Mouse (Mus musculus) embryonic facial prominence, embryonic 11.5 days (tissue): ENCODE data around the gene Nlrp3. TPM values are rescaled to one million over a fixed set of nuclear protein-coding genes. Genes with fewer than 3 reads are reported as not detected.

Experiments
- ATAC-seq: fragments of 200-750 bp; cut with Nextera tagmentation; replicated peaks from 2 replicates; pipeline ENCODE4 v1.8.0; 2017; ENCODE audit warnings: low read depth; ENCODE audit not compliant: insufficient number of reproducible peaks, low FRiP score, low TSS enrichment
- DNase-seq: peaks from one replicate; pipeline ENCODE4 v3.0.0-alpha.2; 2015; ENCODE audit warnings: low spot score
- H3K27ac ChIP-seq: fragments of 300-500 bp; sonication (generic); replicated peaks from 2 replicates; pipeline ENCODE4 v1.5.1; 2014; ENCODE audit warnings: mild to moderate bottlenecking, low read depth, low read length, control low read depth
- H3K27me3 ChIP-seq: fragments of 300-500 bp; sonication (generic); 2 replicates; pipeline ENCODE4 v1.6.1; 2014; ENCODE audit warnings: mild to moderate bottlenecking, low read length, moderate library complexity, mixed read lengths; ENCODE audit not compliant: control insufficient read depth, insufficient read depth
- H3K36me3 ChIP-seq: fragments of 300-500 bp; sonication (generic); replicated peaks from 2 replicates; pipeline ENCODE4 v1.6.1; 2014; ENCODE audit warnings: low read depth, mild to moderate bottlenecking, low read length, moderate library complexity, mixed read lengths; ENCODE audit not compliant: control insufficient read depth, insufficient read depth
- H3K4me1 ChIP-seq: fragments of 300-500 bp; sonication (generic); 2 replicates; pipeline ENCODE4 v1.6.1; 2014; ENCODE audit warnings: low read length, mixed read lengths; ENCODE audit not compliant: control insufficient read depth, insufficient read depth
- H3K4me2 ChIP-seq: fragments of 300-500 bp; sonication (generic); 2 replicates; pipeline ENCODE4 v1.6.1; 2014; ENCODE audit warnings: low read depth, mild to moderate bottlenecking, control low read depth, low read length, moderate library complexity
- H3K4me3 ChIP-seq: fragments of 300-500 bp; sonication (generic); 2 replicates; pipeline ENCODE4 v1.5.1; 2014; ENCODE audit warnings: low read depth, low read length, control low read depth
- H3K9ac ChIP-seq: fragments of 300-500 bp; sonication (generic); replicated peaks from 2 replicates; pipeline ENCODE4 v1.6.1; 2014; ENCODE audit warnings: mild to moderate bottlenecking, control low read depth, low read length
- H3K9me3 ChIP-seq: fragments of 300-500 bp; sonication (generic); replicated peaks from 2 replicates; pipeline ENCODE4 v1.6.1; 2016; ENCODE audit warnings: mild to moderate bottlenecking, low read length, inconsistent platforms, mixed read lengths; ENCODE audit not compliant: control insufficient read depth
- WGBS: fragments of 180-500 bp; shearing (Covaris S2); extraction: QIAGEN DNeasy Blood & Tissue Kit; methylation state at CpG from one replicate; pipeline ENCODE4 v1.1.7; 2014; 5-methylcytosine and 5-hydroxymethylcytosine counted together
- polyA plus RNA-seq: library from polyadenylated mRNA; unstranded; fragments of >200 nt; fragmentation: Nextera tagmentation; extraction: Ambion mirVana; gene quantifications from 2 replicates; pipeline ENCODE4 v1.2.1, GENCODE M21; 2014

Gene Nlrp3
- polyA plus RNA-seq = 0.11 and 0.13 TPM in 2 replicates

DNA sequence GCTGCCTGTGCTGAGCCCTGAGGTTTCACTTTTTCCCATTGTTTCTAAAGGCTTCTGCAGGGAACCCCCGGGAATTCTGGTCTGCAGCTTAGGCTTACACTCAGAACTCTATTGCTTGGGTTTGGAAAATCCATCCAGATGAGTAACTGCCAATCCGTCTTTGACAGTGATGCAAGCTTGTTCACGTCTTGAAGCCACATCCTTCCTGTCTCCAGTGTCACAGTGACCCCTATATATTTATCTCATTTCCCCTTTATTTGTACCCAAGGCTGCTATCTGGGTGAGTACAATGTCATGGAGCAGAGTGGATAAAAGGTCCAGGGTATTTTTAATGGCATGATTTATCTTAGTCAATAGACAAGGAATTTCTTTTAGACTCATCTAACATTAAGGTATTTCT is at the start of gene Nlrp3:
Gene Nlrp3 (plus strand): TSS at position 245 of the 400 bp plus-strand sequence.
- Histone ChIP-seq H3K4me3 (no peak within 1 kb of the TSS), H3K27ac (no peak within 1 kb of the TSS), H3K4me2 (no peak within 1 kb of the TSS), H3K36me3 (no peaks in the 10 kb centered on the region), H3K9ac (no peak within 1 kb of the TSS), H3K27me3 (no peaks in the 10 kb centered on the region), H3K4me1 (no peaks in the 10 kb centered on the region), H3K9me3 (no peaks in the 10 kb centered on the region)
- no peak for ATAC-seq
- 46% methylated on average over 3 of the region's 3 CpGs for WGBS
- DNase-seq = no peak

DNA sequence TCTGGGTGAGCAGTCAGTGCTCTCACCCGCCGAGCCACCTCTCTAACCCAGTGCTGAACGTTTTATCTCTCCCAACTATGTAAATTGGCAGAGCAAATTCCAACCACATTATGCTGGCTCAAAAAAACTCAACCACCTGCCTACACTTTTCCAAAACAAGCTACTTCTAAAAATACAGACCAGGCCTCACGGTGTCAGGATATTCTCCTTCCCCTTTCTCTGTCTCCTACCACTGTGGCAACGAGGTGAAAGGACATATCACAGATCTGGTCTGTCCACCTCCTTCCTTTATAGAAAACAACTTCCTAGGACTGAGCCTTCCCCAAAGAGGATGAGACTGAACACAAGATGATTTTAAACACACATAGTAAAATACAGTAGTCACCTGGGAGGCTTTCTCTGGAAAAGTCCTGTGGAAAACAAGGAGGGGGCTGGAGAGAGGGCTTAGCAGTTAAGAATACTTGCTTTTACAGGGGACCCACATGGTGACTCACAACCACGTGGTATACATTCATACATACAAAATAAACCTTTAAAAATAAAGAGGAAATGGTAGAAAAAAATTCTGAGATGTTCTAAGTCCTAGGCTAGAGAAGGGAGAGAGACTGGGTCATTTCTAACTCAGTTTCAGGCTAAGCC is 44.6 kb upstream of the Nlrp3 start:
- Histone ChIP-seq H3K9ac (no peak overlapping the region), H3K9me3 (no peaks in the 10 kb centered on the region), H3K27me3 (no peaks in the 10 kb centered on the region), H3K4me3 (no peak overlapping the region), H3K36me3 (peaks cover 14% of the 10 kb centered on the region), H3K27ac (no peak overlapping the region), H3K4me1 (no peaks in the 10 kb centered on the region), H3K4me2 (no peak overlapping the region)
- ATAC-seq (no peak), DNase-seq (no peak)
- 86% methylated on average over 6 of the region's 6 CpGs for WGBS

DNA sequence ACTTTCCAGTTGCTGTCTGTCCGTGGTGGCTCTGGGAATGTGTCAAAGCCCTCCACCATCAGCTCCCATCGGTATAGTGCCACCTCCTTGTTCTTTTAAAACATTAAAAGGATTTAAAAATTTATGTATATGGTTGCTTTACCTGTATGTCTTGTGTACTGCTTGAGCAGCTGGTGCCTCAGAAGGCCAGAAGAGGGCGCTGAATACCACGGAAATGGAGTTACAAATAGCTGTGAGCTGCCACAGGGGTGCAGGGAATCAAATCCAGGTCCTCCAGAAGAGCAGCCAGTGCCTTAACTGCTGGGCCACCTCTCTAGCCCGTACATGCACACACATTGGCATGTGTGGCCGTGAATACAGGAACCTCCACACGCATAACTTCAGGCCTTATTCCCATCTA is 43.6 kb upstream of the Nlrp3 start:
- no peak overlapping the region for H3K27ac ChIP-seq
- H3K4me2 ChIP-seq = no peak overlapping the region
- H3K36me3 ChIP-seq = peaks cover 11% of the 10 kb centered on the region
- DNase-seq (no peak), ATAC-seq (no peak)
- 89% methylated on average over 7 of the region's 7 CpGs for WGBS
- H3K27me3 ChIP-seq = no peaks in the 10 kb centered on the region
- no peaks in the 10 kb centered on the region for H3K9me3 ChIP-seq
- H3K9ac ChIP-seq = no peak overlapping the region
- H3K4me3 ChIP-seq = no peak overlapping the region
- H3K4me1 ChIP-seq = no peaks in the 10 kb centered on the region

DNA sequence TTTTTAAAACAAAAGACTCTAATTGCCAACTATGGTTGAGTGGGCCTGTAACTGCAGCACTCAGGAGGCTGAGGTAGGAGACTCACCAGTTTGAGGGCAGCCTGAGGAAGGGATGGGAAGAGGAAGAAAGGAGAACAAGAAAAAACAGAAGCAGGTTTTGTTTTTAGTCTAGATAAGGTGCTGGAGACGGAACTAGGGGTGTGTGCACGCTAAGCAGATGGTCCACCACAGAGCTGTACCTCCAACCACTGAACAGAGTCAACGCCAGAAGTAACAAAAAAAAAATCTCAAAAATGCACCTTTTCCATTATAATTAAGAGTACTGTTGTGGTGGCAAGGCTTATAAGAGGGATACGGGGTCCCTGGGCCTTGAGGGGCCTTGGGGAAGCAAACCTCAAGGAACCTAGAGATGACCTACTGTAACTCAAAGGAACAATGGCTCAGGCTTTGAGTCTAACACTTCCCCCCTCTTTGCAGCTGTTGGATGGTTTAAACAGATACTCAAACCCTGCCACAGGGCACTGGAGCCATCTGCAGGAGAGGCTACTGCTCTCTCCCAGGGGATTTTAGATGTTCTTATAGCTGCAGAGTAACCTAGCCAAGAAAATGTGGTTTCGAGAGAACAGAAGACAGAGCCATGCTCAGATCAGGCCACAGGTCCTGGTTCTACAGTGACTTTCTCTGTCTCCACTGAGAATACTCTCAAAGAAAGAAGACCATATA is 39.2 kb upstream of the Nlrp3 start:
- ATAC-seq = no peak
- Histone ChIP-seq H3K4me3 (no peak overlapping the region), H3K27ac (no peak overlapping the region), H3K9me3 (no peaks in the 10 kb centered on the region), H3K27me3 (no peaks in the 10 kb centered on the region), H3K9ac (no peak overlapping the region), H3K4me2 (no peak overlapping the region), H3K36me3 (peaks cover 16% of the 10 kb centered on the region), H3K4me1 (no peaks in the 10 kb centered on the region; the same call in 1 of the 2 replicates)
- DNase-seq = no peak
- 90% methylated on average over 5 of the region's 5 CpGs for WGBS

DNA sequence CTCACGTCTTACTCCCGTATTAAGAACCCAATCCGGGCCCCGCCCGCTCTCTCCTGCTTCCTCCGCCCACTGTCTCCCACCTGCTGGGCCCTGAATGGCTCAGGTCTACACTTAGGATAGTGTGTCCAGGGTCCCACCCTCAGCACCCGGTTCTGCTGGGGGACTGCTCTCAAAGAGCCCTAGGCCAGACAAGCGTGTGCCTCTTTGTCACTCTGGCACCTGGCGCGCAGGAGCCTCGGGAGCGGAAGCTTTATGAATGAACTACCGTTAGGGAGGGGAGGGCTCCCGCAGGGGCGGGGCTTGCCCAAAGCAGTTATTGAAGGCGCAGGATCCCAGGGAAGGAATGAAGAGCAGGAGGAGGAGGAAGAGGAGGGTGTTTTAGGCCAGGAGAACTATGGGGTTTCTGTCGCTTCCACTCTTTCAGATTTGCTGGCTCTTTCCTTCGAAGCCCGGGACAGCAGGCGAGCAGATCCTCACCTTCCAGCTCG is 36.0 kb upstream of the Nlrp3 start:
- peak overlapping the region; percentile 94 for H3K27ac ChIP-seq
- peak overlapping the region; percentile 91 for H3K4me3 ChIP-seq
- ATAC-seq = peak; percentile 65
- under 1% methylated on average over 21 of the region's 21 CpGs for WGBS
- no peaks in the 10 kb centered on the region; the same call in 1 of the 2 replicates for H3K4me1 ChIP-seq
- DNase-seq = peak; percentile 78
- no peaks in the 10 kb centered on the region for H3K9me3 ChIP-seq
- peak overlapping the region; percentile 86 for H3K4me2 ChIP-seq
- H3K27me3 ChIP-seq = no peaks in the 10 kb centered on the region
- H3K36me3 ChIP-seq = peaks cover 9% of the 10 kb centered on the region
- peak overlapping the region; percentile 97 for H3K9ac ChIP-seq

DNA sequence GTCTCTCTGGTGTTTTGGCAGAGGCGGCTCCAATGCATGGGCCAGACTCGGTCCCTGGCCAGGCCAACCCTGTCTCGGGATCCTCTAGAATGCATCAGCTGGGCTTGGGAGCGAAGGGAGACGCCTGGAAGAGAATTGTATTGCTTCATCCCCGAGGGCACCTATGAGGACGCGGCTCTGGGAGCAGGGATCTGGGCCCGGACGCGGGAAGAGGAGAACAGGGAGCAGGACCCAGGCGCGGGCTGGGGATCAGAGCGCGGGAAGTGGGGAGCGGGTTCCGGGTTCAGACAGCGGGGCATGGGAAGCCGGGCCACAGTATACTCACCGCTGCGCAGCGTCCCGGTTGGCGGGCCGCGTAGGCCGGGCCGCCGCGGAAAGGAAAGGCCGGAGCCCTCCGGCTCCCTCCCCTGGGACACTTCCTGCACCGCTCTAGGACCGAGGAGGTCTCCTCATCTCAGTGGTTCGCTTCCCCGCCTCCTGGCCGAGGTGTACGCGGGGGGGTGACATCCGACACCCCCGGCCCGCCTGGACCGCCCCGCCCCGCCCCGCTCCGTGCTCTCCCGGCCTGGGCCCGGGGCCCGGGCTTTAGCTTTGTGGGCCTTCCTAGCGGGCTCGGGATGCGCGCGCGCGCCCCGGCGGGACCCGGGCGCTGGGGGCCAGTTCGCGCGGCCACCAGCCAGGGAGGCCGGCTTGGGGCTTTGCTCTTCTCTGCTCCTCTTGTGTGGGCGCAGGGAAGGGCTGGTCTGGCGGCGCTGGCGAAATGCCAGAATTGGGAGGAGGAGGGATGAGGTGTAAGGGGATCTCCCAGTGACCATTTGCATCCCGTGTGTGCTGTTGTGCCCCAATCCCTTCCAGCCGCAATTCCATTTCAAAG is 35.3 kb upstream of the Nlrp3 start:
- Histone ChIP-seq H3K9me3 (no peaks in the 10 kb centered on the region), H3K36me3 (peaks cover 6% of the 10 kb centered on the region), H3K9ac (peak overlapping the region; percentile 97), H3K27me3 (no peaks in the 10 kb centered on the region), H3K4me2 (peak overlapping the region; percentile 86), H3K4me1 (no peaks in the 10 kb centered on the region; the same call in 1 of the 2 replicates), H3K27ac (peak overlapping the region; percentile 94), H3K4me3 (peak overlapping the region; percentile 91)
- under 1% methylated on average over 52 of the region's 71 CpGs for WGBS
- peak; percentile 95 for DNase-seq
- peak; percentile 92 for ATAC-seq

DNA sequence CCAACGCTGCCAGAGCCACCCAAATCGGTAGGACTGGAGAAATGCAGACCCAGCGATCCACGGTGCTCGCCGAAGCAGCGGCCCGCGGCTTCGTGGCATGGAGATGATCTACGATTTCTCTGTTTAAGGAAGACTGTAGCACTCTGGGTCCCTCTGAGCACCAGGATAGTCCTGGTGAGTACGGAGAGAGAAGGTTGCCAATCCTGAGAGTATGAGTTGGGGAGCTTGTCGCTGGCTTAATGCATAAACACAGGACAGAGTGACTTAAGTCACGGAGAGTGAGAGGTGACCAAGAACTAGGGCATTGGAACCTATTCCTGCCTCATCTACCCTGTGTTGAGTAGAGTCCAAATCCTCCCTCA is 34.7 kb upstream of the Nlrp3 start:
- no peaks in the 10 kb centered on the region; the same call in 1 of the 2 replicates for H3K4me1 ChIP-seq
- no peak for DNase-seq
- H3K4me2 ChIP-seq = peak overlapping the region; percentile 86
- H3K27ac ChIP-seq = peak overlapping the region; percentile 94
- peaks cover 6% of the 10 kb centered on the region for H3K36me3 ChIP-seq
- peak; percentile 10 for ATAC-seq
- peak overlapping the region; percentile 97 for H3K9ac ChIP-seq
- WGBS = under 1% methylated on average over 14 of the region's 14 CpGs
- H3K27me3 ChIP-seq = no peaks in the 10 kb centered on the region
- H3K4me3 ChIP-seq = peak overlapping the region; percentile 91
- no peaks in the 10 kb centered on the region for H3K9me3 ChIP-seq
